Mouse (Mus musculus): ENCODE results near the gene Ppp1r18. TPM values are rescaled to one million over a fixed set of nuclear protein-coding genes. Genes with fewer than 3 reads are reported as not detected.

The Ppp1r18 gene
- polyA plus RNA-seq, 1 experiment from 2014 or later = 12.4 TPM

DNA sequence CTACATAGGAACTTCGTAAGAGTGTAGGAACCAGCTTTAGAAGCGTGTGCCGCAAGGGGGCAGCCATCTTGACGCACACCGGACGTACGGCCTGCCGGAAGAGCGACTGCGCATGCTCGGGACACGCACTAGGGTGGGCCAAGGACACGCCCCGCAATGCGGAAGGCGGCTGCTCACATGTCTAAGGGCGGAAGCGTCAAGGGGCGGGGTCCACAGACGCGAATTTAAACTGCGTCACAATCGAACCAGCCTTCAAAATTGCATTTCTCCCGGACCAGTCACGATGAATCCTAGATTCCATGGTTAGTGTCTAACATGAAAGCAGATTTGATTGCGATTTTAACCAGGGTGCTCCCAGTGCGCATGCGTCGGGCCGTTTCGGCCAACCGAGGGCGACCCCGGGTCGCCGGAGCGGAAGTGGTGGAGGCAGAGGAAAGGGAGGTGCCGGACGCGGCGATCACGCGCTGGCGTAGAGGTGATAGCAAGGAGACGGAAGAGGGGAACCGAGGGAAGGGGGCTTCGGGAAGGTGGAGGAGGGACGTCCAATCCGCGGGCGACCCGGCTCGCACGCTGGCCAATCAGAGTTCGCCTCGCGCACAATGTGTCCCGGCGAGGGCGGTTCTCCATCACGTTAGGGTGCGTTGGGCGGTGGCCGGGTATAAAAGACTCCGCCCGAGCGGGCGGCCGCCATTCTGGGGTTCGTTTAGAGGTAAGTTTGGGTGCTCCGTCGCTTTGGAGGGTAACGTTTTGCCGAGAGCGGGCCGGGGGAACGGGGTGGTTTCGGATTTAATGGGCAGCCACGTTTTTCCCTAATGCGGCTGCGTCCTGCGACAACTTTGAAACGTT is 51.1 kb downstream of the Ppp1r18 start, which contains the start of the genes Mrps18b and Ppp1r10:
Gene Mrps18b (minus strand): TSS at position 93 of the 846 bp plus-strand sequence.
Gene Ppp1r10 (plus strand): TSS at position 138 of the 846 bp plus-strand sequence.
- Histone ChIP-seq H3K36me3 (replicated peaks) (peaks cover 51% of the 10 kb centered on the region), H3K27ac (replicated peaks) (peak within 1 kb of the TSS; percentile 96), H3K9me3 (replicated peaks) (no peaks in the 10 kb centered on the region)

DNA sequence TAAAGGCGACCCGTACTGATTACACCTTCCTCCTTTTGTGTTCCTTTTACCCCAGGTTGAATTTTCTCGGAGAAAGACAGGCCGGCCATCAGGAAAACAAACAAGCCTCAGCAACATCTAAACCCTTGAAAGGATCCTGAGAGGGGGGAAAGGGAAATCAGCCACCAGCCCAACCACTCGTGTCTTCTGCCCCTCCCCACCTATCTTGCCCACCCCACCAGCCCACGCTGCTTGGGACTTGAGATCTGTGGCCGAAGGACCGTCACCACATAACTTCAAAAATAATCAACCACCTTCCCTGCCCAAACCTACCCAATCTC is 51.7 kb downstream of the Ppp1r18 start:
- peaks cover 67% of the 10 kb centered on the region for H3K4me1 ChIP-seq (replicated peaks)
- peak overlapping the region; percentile 96 for H3K27ac ChIP-seq (replicated peaks)
- peak overlapping the region; percentile 77 for H3K4me3 ChIP-seq (replicated peaks)
- H3K9me3 ChIP-seq (replicated peaks) = no peaks in the 10 kb centered on the region
- peak overlapping the region; percentile 87 for H3K9ac ChIP-seq
- peaks cover 49% of the 10 kb centered on the region for H3K36me3 ChIP-seq (replicated peaks)
- WGBS (ENCODE audit: insufficient replicate concordance) = 1% methylated on average over 8 of the region's 8 CpGs
- H3K4me2 ChIP-seq = peak overlapping the region; percentile 74
- no peak for ATAC-seq (ENCODE audit: insufficient read depth)
- no peaks in the 10 kb centered on the region for H3K27me3 ChIP-seq

More for the DNA sequence above, 51.1 kb downstream of the Ppp1r18 start, which contains the start of the genes Mrps18b and Ppp1r10:
- ATAC-seq (ENCODE audit: insufficient read depth) = peak; percentile 87
- WGBS (ENCODE audit: insufficient replicate concordance) = under 1% methylated on average over 83 of the region's 83 CpGs
- peaks cover 64% of the 10 kb centered on the region for H3K4me1 ChIP-seq (replicated peaks)
- peak within 1 kb of the TSS; percentile 87 for H3K9ac ChIP-seq
- H3K4me3 ChIP-seq (replicated peaks) = peak within 1 kb of the TSS; percentile 77
- no peaks in the 10 kb centered on the region for H3K27me3 ChIP-seq
- peak within 1 kb of the TSS; percentile 82 for H3K4me2 ChIP-seq

DNA sequence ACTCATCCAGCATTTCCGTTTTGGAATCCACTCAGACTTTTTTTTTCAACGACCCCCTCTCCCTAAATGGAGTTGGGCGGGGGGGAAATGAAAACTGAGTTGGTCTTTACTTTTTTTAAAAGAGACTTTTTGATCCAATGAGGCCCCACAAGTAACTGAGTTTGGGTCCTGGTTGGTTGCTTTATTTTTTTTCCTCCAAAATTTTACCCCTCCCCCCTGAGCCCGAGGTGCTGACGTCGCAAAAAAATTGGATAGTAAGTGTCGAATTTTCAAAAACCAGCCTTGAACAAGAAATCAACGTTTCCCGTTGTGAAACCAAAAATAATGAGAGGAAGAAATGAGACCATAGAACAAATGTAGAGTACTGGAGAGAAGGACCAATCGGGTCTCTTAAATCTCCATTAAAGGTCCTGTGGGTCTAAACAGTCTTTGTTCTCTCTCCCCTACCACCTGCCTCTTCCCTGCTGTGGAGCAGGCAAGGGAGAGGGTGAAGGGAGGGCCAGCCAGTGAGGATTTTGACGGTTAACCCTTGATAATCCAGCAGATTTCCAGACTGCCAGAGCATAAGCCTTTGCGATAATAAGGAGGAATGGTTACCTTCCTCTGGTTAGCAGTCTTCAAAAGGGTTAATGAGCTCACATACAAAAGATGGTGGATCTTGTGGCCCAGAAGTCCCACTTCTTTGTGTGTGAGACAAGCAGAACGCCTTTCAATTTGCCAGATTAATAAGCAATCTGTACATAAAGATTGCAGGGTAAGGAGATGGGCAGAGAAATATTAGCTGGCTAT is 52.3 kb downstream of the Ppp1r18 start:
- Histone ChIP-seq H3K27ac (replicated peaks) (peak overlapping the region; percentile 96), H3K27me3 (no peaks in the 10 kb centered on the region), H3K4me3 (replicated peaks) (peak overlapping the region; percentile 77), H3K36me3 (replicated peaks) (peaks cover 49% of the 10 kb centered on the region), H3K9ac (peak overlapping the region; percentile 87), H3K4me1 (replicated peaks) (peaks cover 67% of the 10 kb centered on the region), H3K9me3 (replicated peaks) (no peaks in the 10 kb centered on the region), H3K4me2 (peak overlapping the region; percentile 74)
- WGBS (ENCODE audit: insufficient replicate concordance) = under 1% methylated on average over 13 of the region's 13 CpGs
- ATAC-seq (ENCODE audit: insufficient read depth) = no peak

DNA sequence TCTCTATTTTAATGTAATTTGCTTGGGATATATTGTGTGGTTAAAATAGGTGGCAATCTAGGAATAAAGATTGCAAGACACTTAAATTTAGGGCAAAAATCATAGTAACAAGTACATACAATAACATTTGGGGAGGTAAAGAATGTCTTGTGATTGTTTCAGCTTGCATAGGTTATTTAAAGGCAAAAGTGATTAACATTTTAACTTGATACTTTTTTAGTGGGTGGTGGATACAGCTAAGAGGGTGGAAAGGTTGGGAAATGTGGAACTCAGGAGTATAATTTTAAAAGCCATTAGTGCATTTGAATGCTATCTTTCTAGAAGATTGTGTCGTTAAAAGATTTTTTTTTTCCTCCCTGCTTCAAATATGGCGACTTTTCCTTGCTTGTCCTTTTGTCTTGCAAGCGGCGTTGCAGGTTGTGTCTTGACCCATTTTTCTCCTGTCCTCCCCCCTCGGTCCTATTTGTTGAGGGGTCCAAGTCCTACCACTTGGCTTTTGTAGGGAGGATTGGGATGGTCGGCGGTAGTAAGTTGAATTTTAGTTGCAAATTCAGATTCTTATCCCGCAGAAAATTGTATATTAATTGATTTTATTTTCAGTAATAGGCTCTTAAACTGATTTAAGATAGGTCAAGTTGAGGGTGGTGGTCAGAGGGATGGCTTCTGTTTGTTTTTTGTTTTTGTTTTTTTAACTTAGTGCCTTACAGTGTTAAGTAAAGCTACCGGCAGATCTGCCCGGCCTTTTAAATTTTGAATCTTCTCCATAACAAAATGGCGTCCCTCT is 53.1 kb downstream of the Ppp1r18 start:
- no peak for ATAC-seq (ENCODE audit: insufficient read depth)
- H3K27me3 ChIP-seq = no peaks in the 10 kb centered on the region
- peak overlapping the region; percentile 74 for H3K4me2 ChIP-seq
- peak overlapping the region; percentile 77 for H3K4me3 ChIP-seq (replicated peaks)
- peaks cover 49% of the 10 kb centered on the region for H3K36me3 ChIP-seq (replicated peaks)
- 0% methylated on average over 11 of the region's 11 CpGs for WGBS (ENCODE audit: insufficient replicate concordance)
- H3K9me3 ChIP-seq (replicated peaks) = no peaks in the 10 kb centered on the region
- H3K4me1 ChIP-seq (replicated peaks) = peaks cover 67% of the 10 kb centered on the region
- peak overlapping the region; percentile 87 for H3K9ac ChIP-seq
- H3K27ac ChIP-seq (replicated peaks) = peak overlapping the region; percentile 96

DNA sequence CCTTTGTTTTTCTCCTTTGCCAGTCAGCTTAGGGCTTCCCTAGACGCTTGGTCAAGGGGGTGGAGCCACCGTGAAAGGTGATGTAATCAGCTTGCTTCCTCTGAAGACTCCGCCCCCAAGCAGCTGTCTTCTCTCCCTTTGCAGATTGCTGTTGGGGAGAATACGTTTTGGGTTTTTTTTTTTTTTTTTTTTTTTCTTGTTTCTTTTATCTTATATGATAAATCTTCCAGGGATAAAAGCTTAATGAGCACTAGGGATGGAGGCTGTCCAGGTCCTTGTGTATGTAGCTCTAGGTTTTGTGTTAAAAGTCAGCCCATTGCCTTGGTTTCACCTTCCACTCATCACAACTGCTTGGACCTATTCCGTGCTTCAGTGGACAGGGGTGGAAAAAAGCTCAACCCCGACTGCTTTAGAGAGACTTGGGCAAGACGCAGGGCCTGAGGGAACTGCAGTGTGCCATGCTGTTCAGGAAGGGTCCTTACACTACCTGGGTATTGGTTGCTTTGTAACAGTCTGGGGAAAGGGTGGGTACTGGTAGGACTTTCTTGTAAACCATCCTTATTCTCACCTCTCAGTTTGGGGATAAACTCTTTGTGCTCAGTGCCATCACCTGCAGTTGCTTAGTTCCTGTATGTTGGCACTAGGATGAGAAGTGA is 53.8 kb downstream of the Ppp1r18 start:
- Histone ChIP-seq H3K9me3 (replicated peaks) (no peaks in the 10 kb centered on the region), H3K9ac (peak overlapping the region; percentile 87), H3K27me3 (no peaks in the 10 kb centered on the region), H3K36me3 (replicated peaks) (peaks cover 49% of the 10 kb centered on the region), H3K4me3 (replicated peaks) (peak overlapping the region; percentile 77), H3K27ac (replicated peaks) (peak overlapping the region; percentile 96), H3K4me2 (peak overlapping the region; percentile 74), H3K4me1 (replicated peaks) (peaks cover 71% of the 10 kb centered on the region)
- peak; percentile 11 for ATAC-seq (ENCODE audit: insufficient read depth)
- WGBS (ENCODE audit: insufficient replicate concordance) = 6% methylated on average over 7 of the region's 7 CpGs

DNA sequence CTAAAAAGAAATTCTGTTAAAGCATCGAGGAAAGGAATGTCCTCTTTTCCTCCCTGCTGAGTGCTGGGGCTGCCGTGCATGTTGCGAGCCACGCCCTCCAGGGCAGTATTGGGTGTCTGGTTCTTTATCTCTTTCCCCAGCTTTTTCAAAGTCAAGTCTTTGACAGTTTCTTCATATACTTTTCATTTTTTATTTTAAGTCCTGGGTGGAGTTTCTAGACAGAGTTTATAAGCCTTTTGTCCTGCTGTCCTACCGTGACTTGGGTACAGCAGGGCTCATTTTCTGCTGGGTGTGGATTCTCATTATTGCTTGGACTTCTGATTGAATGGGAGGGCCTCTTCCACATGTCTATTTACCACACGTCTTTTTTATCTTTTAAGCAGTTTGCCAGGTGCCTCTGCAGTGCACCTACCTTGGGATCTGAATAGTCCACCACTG is 54.5 kb downstream of the Ppp1r18 start:
- Histone ChIP-seq H3K27me3 (no peaks in the 10 kb centered on the region), H3K4me2 (peak overlapping the region; percentile 74), H3K9me3 (replicated peaks) (no peaks in the 10 kb centered on the region), H3K9ac (peak overlapping the region; percentile 64), H3K4me3 (replicated peaks) (peak overlapping the region; percentile 77), H3K27ac (replicated peaks) (peak overlapping the region; percentile 96), H3K4me1 (replicated peaks) (peaks cover 71% of the 10 kb centered on the region), H3K36me3 (replicated peaks) (peaks cover 52% of the 10 kb centered on the region)
- peak; percentile 20; the same call in 1 of the 2 replicates for ATAC-seq (ENCODE audit: insufficient read depth)
- WGBS (ENCODE audit: insufficient replicate concordance) = 10% methylated on average over 6 of the region's 6 CpGs

DNA sequence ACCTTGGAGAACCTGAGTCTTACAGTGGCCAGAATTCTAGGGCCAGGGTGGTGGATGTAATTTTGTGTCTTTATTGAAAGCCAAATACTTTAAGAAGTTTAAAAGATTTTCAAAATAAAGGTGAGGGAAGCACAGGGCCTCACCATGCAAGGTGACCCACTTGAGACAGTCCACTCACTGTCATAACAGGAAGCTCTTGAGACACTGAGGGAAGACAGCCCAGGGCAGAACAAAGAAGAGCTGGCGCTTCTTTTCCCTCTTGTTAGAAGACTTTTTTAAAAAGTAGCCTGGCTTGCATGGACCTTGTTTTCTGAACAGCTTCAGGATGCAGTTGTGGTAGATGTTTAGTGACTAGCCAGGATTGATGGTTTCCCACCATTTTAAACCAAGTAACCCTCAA is 55.0 kb downstream of the Ppp1r18 start:
- Histone ChIP-seq H3K9me3 (replicated peaks) (no peaks in the 10 kb centered on the region), H3K36me3 (replicated peaks) (peaks cover 57% of the 10 kb centered on the region), H3K4me1 (replicated peaks) (peaks cover 71% of the 10 kb centered on the region), H3K4me3 (replicated peaks) (peak overlapping the region; percentile 77), H3K4me2 (peak overlapping the region; percentile 74), H3K9ac (peak overlapping the region; percentile 64), H3K27me3 (no peaks in the 10 kb centered on the region), H3K27ac (replicated peaks) (peak overlapping the region; percentile 96)
- ATAC-seq (ENCODE audit: insufficient read depth) = no peak
- 59% methylated on average over 1 of the region's 1 CpGs for WGBS (ENCODE audit: insufficient replicate concordance)

DNA sequence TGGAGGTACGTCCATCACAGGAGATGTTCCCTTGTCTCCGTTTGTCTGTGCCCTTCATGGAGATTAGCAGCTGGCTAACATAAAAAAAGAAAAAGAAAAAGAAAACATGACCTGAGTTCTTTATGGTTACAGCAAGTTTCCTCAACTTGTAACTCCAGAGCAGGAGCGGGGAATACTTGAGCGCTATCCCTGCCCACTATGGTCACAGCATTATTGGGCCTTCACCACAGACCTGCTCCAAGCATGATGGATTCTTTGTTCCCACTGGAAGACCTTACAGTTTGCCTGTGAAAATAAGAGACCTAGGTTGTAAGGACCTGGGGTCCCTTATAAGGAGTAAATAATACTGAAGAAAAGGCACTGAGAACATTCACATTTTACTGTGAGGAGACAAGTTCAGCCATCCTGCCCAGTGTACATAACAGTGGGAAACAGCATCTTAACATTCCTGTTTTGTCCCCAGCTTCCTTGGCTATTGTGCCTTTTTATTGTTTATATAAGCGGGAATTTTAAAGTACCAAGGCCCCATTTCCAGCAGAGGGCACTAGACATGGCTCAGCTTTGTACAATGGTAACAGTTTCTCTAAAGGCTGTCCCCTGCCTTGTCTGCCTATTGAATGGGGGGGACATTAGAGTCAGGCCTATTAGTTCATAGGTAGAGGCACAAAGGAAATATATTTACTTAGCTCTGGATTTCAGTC is 55.6 kb downstream of the Ppp1r18 start:
- H3K4me3 ChIP-seq (replicated peaks) = no peak overlapping the region
- peak overlapping the region; percentile 74 for H3K4me2 ChIP-seq
- H3K9ac ChIP-seq = peak overlapping the region; percentile 64
- no peaks in the 10 kb centered on the region for H3K9me3 ChIP-seq (replicated peaks)
- ATAC-seq (ENCODE audit: insufficient read depth) = no peak
- peak overlapping the region; percentile 96 for H3K27ac ChIP-seq (replicated peaks)
- peaks cover 71% of the 10 kb centered on the region for H3K4me1 ChIP-seq (replicated peaks)
- H3K36me3 ChIP-seq (replicated peaks) = peaks cover 63% of the 10 kb centered on the region
- WGBS (ENCODE audit: insufficient replicate concordance) = 73% methylated on average over 5 of the region's 5 CpGs
- H3K27me3 ChIP-seq = no peaks in the 10 kb centered on the region

DNA sequence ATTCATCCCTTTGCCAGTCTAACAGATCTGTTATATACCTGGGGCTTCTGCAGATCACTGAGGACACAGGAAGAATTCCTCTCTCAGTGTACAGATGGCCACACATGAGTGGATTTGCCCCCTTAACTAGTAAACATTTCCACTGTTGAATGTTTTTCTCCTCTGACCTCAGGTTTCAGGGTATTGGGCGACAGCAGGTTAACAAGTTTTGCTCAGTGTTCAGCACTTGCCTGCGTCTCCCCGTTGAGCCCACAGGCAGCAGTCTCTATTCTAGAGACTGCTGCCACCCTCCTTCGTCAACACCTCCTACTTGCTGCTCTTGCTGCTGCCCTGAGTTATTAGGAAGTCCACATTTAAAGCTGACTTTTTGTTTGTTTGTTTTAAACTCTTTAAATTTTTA is 56.3 kb downstream of the Ppp1r18 start:
- ATAC-seq (ENCODE audit: insufficient read depth) = no peak
- no peak overlapping the region for H3K9ac ChIP-seq
- peaks cover 77% of the 10 kb centered on the region for H3K4me1 ChIP-seq (replicated peaks)

DNA sequence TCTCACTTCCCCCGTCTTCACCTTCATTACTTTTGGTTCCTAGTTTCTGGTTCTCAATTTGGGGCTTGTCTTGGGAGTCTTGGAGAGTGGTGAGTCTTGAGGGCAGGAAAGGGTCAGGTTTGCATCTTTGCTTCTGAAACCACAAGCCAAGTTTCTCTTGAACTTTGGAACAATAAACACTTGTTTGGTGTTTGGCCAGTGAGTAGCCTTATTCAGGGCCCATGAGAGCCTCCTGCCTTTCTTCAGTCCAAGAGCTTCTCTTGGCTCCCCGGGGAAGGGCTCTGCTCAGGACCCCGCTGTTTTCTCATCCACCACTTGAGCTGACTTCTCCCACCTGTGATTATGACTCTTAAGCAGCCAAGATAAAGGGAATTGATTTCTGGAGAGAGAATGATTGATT is 57.2 kb downstream of the Ppp1r18 start:
- Histone ChIP-seq H3K9me3 (replicated peaks) (no peaks in the 10 kb centered on the region), H3K4me3 (replicated peaks) (no peak overlapping the region), H3K36me3 (replicated peaks) (peaks cover 74% of the 10 kb centered on the region), H3K9ac (no peak overlapping the region), H3K27me3 (no peaks in the 10 kb centered on the region), H3K27ac (replicated peaks) (peak overlapping the region; percentile 19), H3K4me2 (no peak overlapping the region), H3K4me1 (replicated peaks) (peaks cover 84% of the 10 kb centered on the region)
- 80% methylated on average over 3 of the region's 3 CpGs for WGBS (ENCODE audit: insufficient replicate concordance)
- ATAC-seq (ENCODE audit: insufficient read depth) = no peak

More for the DNA sequence above, 56.3 kb downstream of the Ppp1r18 start:
- Histone ChIP-seq H3K36me3 (replicated peaks) (peaks cover 70% of the 10 kb centered on the region), H3K4me2 (no peak overlapping the region), H3K27me3 (no peaks in the 10 kb centered on the region), H3K27ac (replicated peaks) (peak overlapping the region; percentile 52; the same call in 1 of the 2 replicates), H3K9me3 (replicated peaks) (no peaks in the 10 kb centered on the region), H3K4me3 (replicated peaks) (no peak overlapping the region)
- WGBS (ENCODE audit: insufficient replicate concordance) = 85% methylated on average over 4 of the region's 4 CpGs
